Mouse (Mus musculus) E14TG2a.4 (cell line): ENCODE measurements around the gene Dcaf5.

Experiments used
- CTCF ChIP-seq: conservative IDR thresholded peaks from 2 replicates; pipeline ENCODE4 v1.5.1; 2014; ENCODE audit warnings: low read length
- NANOG ChIP-seq: IDR thresholded peaks from 2 replicates; pipeline ENCODE4 v1.6.1; 2014; ENCODE audit warnings: borderline replicate concordance, low read length, mixed read lengths
- POU5F1 ChIP-seq: IDR thresholded peaks from 2 replicates; pipeline ENCODE4 v1.6.1; 2014; ENCODE audit warnings: low read length, borderline replicate concordance

DNA sequence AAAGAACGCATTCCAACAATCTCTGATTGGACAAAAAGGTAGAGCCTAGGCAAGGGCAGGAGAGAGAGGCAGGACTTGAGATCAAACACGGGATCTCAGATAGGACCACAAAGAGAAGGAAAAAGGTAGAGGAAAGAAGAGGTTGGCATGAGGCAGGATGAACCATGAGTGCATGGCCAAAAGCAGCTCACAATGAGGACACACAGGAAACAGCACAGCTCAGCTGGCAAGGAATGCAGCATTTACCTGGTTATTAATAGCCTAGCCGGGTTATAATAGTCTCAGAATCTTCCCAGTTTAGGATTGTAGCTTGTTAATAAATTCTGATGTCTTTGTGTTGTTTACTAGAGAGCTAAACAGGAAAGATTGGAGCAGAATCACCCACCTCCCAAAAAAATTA is 8.7 kb downstream of the Dcaf5 start:
- no peak for TF ChIP-seq CTCF
- no peak for TF ChIP-seq NANOG
- TF ChIP-seq POU5F1: no peak
